Mouse (Mus musculus) MEL (cell line): ENCODE results near the gene Qprt.

ENCODE experiments used
- BHLHE40 ChIP-seq: IDR thresholded peaks from 2 replicates; pipeline ENCODE4 v1.6.1; 2012; ENCODE audit warnings: low read depth, mild to moderate bottlenecking, inconsistent platforms, low read length, improper control_type of control experiment, borderline replicate concordance
- CTCF ChIP-seq, 3 experiments: IDR thresholded peaks in 2 of 3; conservative IDR thresholded peaks in 1 of 3; 2 replicates each; pipeline ENCODE4 v1.5.1; 2011 to 2012; ENCODE audit warnings: low read length in 3 of 3, low read depth in 2 of 3, mild to moderate bottlenecking in 2 of 3, improper control_type of control experiment in 1 of 3, inconsistent platforms in 1 of 3, mixed read lengths in 1 of 3, moderate library complexity in 1 of 3; ENCODE audit not compliant: control insufficient read depth in 1 of 3, insufficient read depth in 1 of 3, poor library complexity in 1 of 3, severe bottlenecking in 1 of 3
- EP300 ChIP-seq, 2 experiments: IDR thresholded peaks; 2 replicates each; pipeline ENCODE4 v1.6.1; 2011; ENCODE audit warnings: improper control_type of control experiment in 2 of 2, low read length in 2 of 2, low read depth in 1 of 2, mild to moderate bottlenecking in 1 of 2
- GABPA ChIP-seq: IDR thresholded peaks from 2 replicates; pipeline ENCODE4 v1.6.1; 2012; ENCODE audit warnings: low read depth, mild to moderate bottlenecking, inconsistent platforms, low read length, improper control_type of control experiment, moderate library complexity
- MYC ChIP-seq: IDR thresholded peaks from 2 replicates; pipeline ENCODE4 v1.6.1; 2011; ENCODE audit warnings: low read depth, mild to moderate bottlenecking, low read length, improper control_type of control experiment, moderate library complexity
- POLR2A ChIP-seq, 2 experiments: IDR thresholded peaks; 2 replicates each; pipeline ENCODE4 v1.6.1; 2011 to 2012; ENCODE audit warnings: low read length in 2 of 2, mild to moderate bottlenecking in 2 of 2, control low read depth in 1 of 2, improper control_type of control experiment in 1 of 2, low read depth in 1 of 2, moderate library complexity in 1 of 2; ENCODE audit not compliant: control insufficient read depth in 1 of 2, insufficient read depth in 1 of 2, poor library complexity in 1 of 2
- ZKSCAN1 ChIP-seq: IDR thresholded peaks from 2 replicates; pipeline ENCODE4 v1.6.1; 2012; ENCODE audit warnings: low read depth, mild to moderate bottlenecking, inconsistent platforms, low read length, improper control_type of control experiment, moderate library complexity

DNA sequence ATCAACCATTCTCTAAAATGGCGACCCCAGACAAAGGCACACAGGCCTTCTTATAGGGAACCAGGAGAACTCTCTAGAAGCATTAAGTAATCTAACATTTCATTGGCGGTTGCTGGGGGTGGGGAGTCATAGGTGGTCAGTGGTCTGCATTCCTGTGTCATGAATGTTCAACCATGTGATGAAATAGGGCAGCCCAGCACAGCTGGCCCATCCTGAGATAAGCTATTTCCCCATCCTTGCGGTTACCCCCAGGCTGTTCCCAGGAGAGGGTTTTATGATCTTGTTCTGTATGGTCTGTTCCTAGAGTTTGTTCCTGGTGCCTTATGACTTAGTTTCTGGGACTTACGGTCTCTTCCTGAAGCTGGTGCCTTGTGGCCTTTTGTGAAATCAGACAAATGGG, 35.5 kb upstream of the Qprt start:
- TF ChIP-seq CTCF (IDR thresholded peaks at IDR 0.05 in 2 of 3, conservative IDR thresholded peaks at IDR 0.05 in 1 of 3; ENCODE audit: control insufficient read depth in 1 of 3, insufficient read depth in 1 of 3, low read depth in 2 of 3, low read length in 3 of 3, poor library complexity in 1 of 3, severe bottlenecking in 1 of 3) (no peak), GABPA (no peak), POLR2A (IDR thresholded peaks at IDR 0.05; ENCODE audit: control insufficient read depth in 1 of 2, insufficient read depth in 1 of 2, low read depth in 1 of 2, low read length in 2 of 2, poor library complexity in 1 of 2) (no peak), EP300 (IDR thresholded peaks at IDR 0.05; ENCODE audit: low read depth in 1 of 2, low read length in 2 of 2) (peak; percentile 17 to 48; a peak in 1 of 4 replicates), ZKSCAN1 (no peak), MYC (no peak), BHLHE40 (no peak)
